Mouse (Mus musculus): ENCODE data around the gene Gla.

DNA sequence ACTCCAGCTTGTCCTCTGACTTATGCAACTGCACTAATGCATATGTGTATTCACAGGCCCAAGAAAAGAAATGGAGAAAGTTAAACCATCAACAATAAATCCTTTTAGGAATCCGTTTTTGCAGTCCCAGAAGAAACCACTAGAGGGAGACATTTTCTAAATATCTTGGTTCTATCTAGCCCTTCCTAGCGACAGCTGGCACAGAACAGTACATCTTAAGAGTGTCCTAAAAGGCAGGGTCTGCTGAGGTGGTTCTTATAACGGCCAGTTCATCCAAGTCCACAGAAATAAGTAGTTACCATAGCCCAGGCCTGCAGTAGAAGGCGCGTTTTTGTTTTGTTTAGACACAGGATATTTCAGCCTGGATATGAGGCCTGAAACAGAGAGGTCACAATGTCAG lies 50.0 kb downstream of the Gla start:
- TF ChIP-seq GATA1 (IDR thresholded peaks at IDR 0.05; ENCODE audit: low read length) = no peak
- no peak for TF ChIP-seq TAL1 (IDR thresholded peaks at IDR 0.05; ENCODE audit: low read length)

All from erythroblast, embryonic 14.5 days (primary cell).